Mouse (Mus musculus) ES-E14 (cell line): ENCODE results near the gene Npr2. TPM values are rescaled to one million over a fixed set of nuclear protein-coding genes. Genes with fewer than 3 reads are reported as not detected.

Source experiments
- DNase-seq: peaks from one replicate; pipeline ENCODE4 v3.0.0-alpha.2; 2013; ENCODE audit warnings: low read depth, low spot score
- H3K27ac ChIP-seq: 2 replicates; pipeline ENCODE4 v1.5.1; 2012; ENCODE audit warnings: low read depth, mild to moderate bottlenecking, low read length, moderate library complexity, mixed read lengths; ENCODE audit not compliant: poor library complexity, insufficient read depth, severe bottlenecking
- H3K36me3 ChIP-seq: 2 replicates; pipeline ENCODE4 v1.6.1; 2012; ENCODE audit warnings: mild to moderate bottlenecking, low read length, moderate library complexity, mixed read lengths; ENCODE audit not compliant: control insufficient read depth, poor library complexity, insufficient read depth, severe bottlenecking
- H3K4me1 ChIP-seq, 2 experiments: fragments of 150-350 bp in 1 of 2; sonication (generic) in 1 of 2; 2 replicates each; pipeline ENCODE4 v1.6.1; 2012; ENCODE audit warnings: low read length in 2 of 2, mild to moderate bottlenecking in 1 of 2, mixed read lengths in 1 of 2; ENCODE audit not compliant: control insufficient read depth in 2 of 2, insufficient read depth in 2 of 2, poor library complexity in 1 of 2
- H3K4me3 ChIP-seq, 2 experiments: fragments of 150-350 bp in 1 of 2; sonication (generic) in 1 of 2; 2 replicates each; pipeline ENCODE4 v1.5.1; 2012; ENCODE audit warnings: low read length in 2 of 2, low read depth in 1 of 2, mild to moderate bottlenecking in 1 of 2, mixed read lengths in 1 of 2; ENCODE audit not compliant: insufficient read depth in 1 of 2, poor library complexity in 1 of 2, severe bottlenecking in 1 of 2
- H3K9ac ChIP-seq: 2 replicates; pipeline ENCODE4 v1.6.1; 2012; ENCODE audit warnings: low read depth, mild to moderate bottlenecking, low read length, mixed read lengths; ENCODE audit not compliant: poor library complexity, insufficient read depth, severe bottlenecking
- H3K9me3 ChIP-seq: fragments of 150-350 bp; sonication (generic); 2 replicates; pipeline ENCODE4 v1.6.1; 2012; ENCODE audit warnings: low read depth, mild to moderate bottlenecking, low read length; ENCODE audit not compliant: control insufficient read depth, insufficient read depth
- CHD2 ChIP-seq: IDR thresholded peaks from 2 replicates; pipeline ENCODE4 v1.6.1; 2014; ENCODE audit warnings: mild to moderate bottlenecking, low read depth, low read length, inconsistent platforms
- HCFC1 ChIP-seq: IDR thresholded peaks from 2 replicates; pipeline ENCODE4 v1.6.1; 2012; ENCODE audit warnings: low read length, inconsistent platforms, borderline replicate concordance; ENCODE audit not compliant: insufficient read depth
- MAFK ChIP-seq: IDR thresholded peaks from 2 replicates; pipeline ENCODE4 v1.6.1; 2014; ENCODE audit warnings: mild to moderate bottlenecking, low read depth, low read length, inconsistent platforms; ENCODE audit not compliant: insufficient read depth
- ZC3H11A ChIP-seq: IDR thresholded peaks from 2 replicates; pipeline ENCODE4 v1.6.1; 2012; ENCODE audit warnings: low read depth, mild to moderate bottlenecking, inconsistent platforms, low read length, borderline replicate concordance
- ZNF384 ChIP-seq: IDR thresholded peaks from 2 replicates; pipeline ENCODE4 v1.6.1; 2012; ENCODE audit warnings: low read depth, low read length, inconsistent platforms
- in situ Hi-C, 2 experiments: fragments of 600-800 bp; cut with MboI; formaldehyde crosslinking; loops; one replicate each; pipeline ENCODE4 v1.15.1; 2025; ENCODE audit warnings: low sequenced_read_pairs in 2 of 2, inconsistent platforms in 1 of 2; ENCODE audit not compliant: unreplicated experiment in 2 of 2
- total RNA-seq: library from RNA; depleted of rRNA; stranded (reverse); fragments of 300-350 nt; gene quantifications from 2 replicates; pipeline ENCODE4 v1.2.3, GENCODE M21; 2012

Gene Npr2
- total RNA-seq, 1 experiment = 7.1 TPM

GRCm38 (mm10) chr4:43674974-43675373 is 43.2 kb downstream of the Npr2 start:
- no peaks in the 10 kb centered on the region; the same call in 1 of the 2 replicates for H3K36me3 ChIP-seq
- in situ Hi-C loops = no loop called here
- no peak for TF ChIP-seq ZC3H11A
- TF ChIP-seq HCFC1 = no peak
- no peak for TF ChIP-seq ZNF384
- TF ChIP-seq CHD2 = no peak
- no peak for TF ChIP-seq MAFK
- H3K27ac ChIP-seq = no peak overlapping the region
- H3K9me3 ChIP-seq = no peaks in the 10 kb centered on the region
- H3K4me1 ChIP-seq = peaks cover 2% of the 10 kb centered on the region in 2 experiments; a peak in 1 of 4 replicates
- DNase-seq = no peak
- no peak overlapping the region for H3K9ac ChIP-seq
- no peak overlapping the region for H3K4me3 ChIP-seq

GRCm38 (mm10) chr4:43675608-43676007 is 43.9 kb downstream of the Npr2 start:
- DNase-seq = no peak
- no peak overlapping the region for H3K4me3 ChIP-seq
- H3K9ac ChIP-seq = no peak overlapping the region
- peaks cover 2% of the 10 kb centered on the region in 2 experiments; a peak in 1 of 4 replicates for H3K4me1 ChIP-seq
- in situ Hi-C loops = no loop called here
- no peaks in the 10 kb centered on the region for H3K9me3 ChIP-seq
- H3K27ac ChIP-seq = no peak overlapping the region
- TF ChIP-seq MAFK (no peak), ZNF384 (no peak), ZC3H11A (no peak), HCFC1 (no peak), CHD2 (no peak)
- no peaks in the 10 kb centered on the region; the same call in 1 of the 2 replicates for H3K36me3 ChIP-seq

- no peaks in the 10 kb centered on the region for H3K9me3 ChIP-seq
- H3K4me3 ChIP-seq = no peak overlapping the region
- in situ Hi-C loops = no loop called here
- no peak overlapping the region for H3K27ac ChIP-seq
- DNase-seq = no peak
- no peaks in the 10 kb centered on the region; the same call in 1 of the 2 replicates for H3K36me3 ChIP-seq
- H3K9ac ChIP-seq = no peak overlapping the region
- peaks cover 2% of the 10 kb centered on the region in 2 experiments; a peak in 1 of 4 replicates for H3K4me1 ChIP-seq
- TF ChIP-seq MAFK (no peak), CHD2 (no peak), ZNF384 (no peak), ZC3H11A (no peak), HCFC1 (no peak)
Measured at GRCm38 (mm10) chr4:43678541-43678940, 46.8 kb downstream of the Npr2 start.

GRCm38 (mm10) chr4:43679416-43680043 is 47.8 kb downstream of the Npr2 start:
- peaks cover 2% of the 10 kb centered on the region in 2 experiments; a peak in 1 of 4 replicates for H3K4me1 ChIP-seq
- no peak overlapping the region for H3K4me3 ChIP-seq
- no peaks in the 10 kb centered on the region for H3K9me3 ChIP-seq
- DNase-seq = no peak
- H3K9ac ChIP-seq = no peak overlapping the region
- no peak for TF ChIP-seq CHD2
- TF ChIP-seq ZC3H11A = no peak
- TF ChIP-seq ZNF384 = no peak
- TF ChIP-seq MAFK = no peak
- TF ChIP-seq HCFC1 = no peak
- H3K27ac ChIP-seq = no peak overlapping the region
- in situ Hi-C loops = no loop called here
- H3K36me3 ChIP-seq = no peaks in the 10 kb centered on the region; the same call in 1 of the 2 replicates

- TF ChIP-seq ZC3H11A (no peak), ZNF384 (no peak), CHD2 (no peak), MAFK (no peak), HCFC1 (no peak)
Measured at GRCm38 (mm10) chr4:43690021-43690420, 58.3 kb downstream of the Npr2 start.

More at GRCm38 (mm10) chr4:43690021-43690420, 58.3 kb downstream of the Npr2 start:
- Histone ChIP-seq H3K9me3 (no peaks in the 10 kb centered on the region), H3K4me1 (no peaks in the 10 kb centered on the region; a peak in 1 of 4 replicates), H3K27ac (no peak overlapping the region), H3K4me3 (no peak overlapping the region), H3K9ac (no peak overlapping the region), H3K36me3 (no peaks in the 10 kb centered on the region)
- no peak for DNase-seq
- in situ Hi-C loops = no loop called here
